Mouse (Mus musculus): ENCODE data around the gene Brpf1.

DNA sequence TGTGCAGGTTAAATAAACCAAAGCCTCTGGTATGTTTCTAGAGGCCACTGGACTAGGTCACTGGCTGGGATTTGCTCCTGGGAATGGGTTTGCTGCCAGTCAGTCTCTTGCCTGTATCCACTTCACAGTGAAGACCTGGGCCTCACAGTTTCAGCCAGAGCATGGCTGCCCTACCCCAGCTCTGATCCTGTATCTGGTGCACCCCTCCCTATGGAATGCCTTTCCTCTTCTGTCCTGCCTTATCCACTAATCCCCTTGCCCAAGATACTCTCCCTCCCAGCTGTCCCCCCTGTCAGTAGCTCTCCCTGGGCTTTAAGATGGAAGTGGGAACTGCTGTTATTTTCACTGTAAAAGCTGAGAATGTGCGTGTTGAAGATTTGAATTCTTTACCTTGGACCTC is 38.9 kb upstream of the Brpf1 start:
- TF ChIP-seq POLR2A (IDR thresholded peaks at IDR 0.05; ENCODE audit: low read depth, low read length) (no peak), CTCF (IDR thresholded peaks at IDR 0.05; ENCODE audit: extremely low read depth, insufficient read depth, insufficient read length, insufficient replicate concordance) (no peak)
